Mouse (Mus musculus) embryonic facial prominence, embryonic 10.5 days (tissue): ENCODE measurements at regions not wholly inside any gene's neighbourhood (a gene's known extent, or its start where the extent isn't known, plus 50 kb on each side); places are given as distances from the start of the nearest gene placed in this dataset.
"Not testable (repeated sequence)": the region's sequence is repeated elsewhere in the genome, so short reads cannot be mapped to it uniquely, and the experiment has no call there.

Source experiments
- DNase-seq: peaks from one replicate; pipeline ENCODE4 v3.0.0-alpha.2; 2017; ENCODE audit warnings: low spot score
- H3K27ac ChIP-seq: fragments of 300-500 bp; sonication (generic); replicated peaks from 2 replicates; pipeline ENCODE4 v1.5.1; 2016; ENCODE audit warnings: mild to moderate bottlenecking
- H3K27me3 ChIP-seq: fragments of 300-500 bp; sonication (generic); replicated peaks from 2 replicates; pipeline ENCODE4 v1.6.1; 2016; ENCODE audit warnings: low read depth, mild to moderate bottlenecking; ENCODE audit not compliant: poor library complexity, severe bottlenecking
- H3K36me3 ChIP-seq: fragments of 300-500 bp; sonication (generic); replicated peaks from 2 replicates; pipeline ENCODE4 v1.6.1; 2016; ENCODE audit warnings: mild to moderate bottlenecking, moderate library complexity
- H3K4me1 ChIP-seq: fragments of 300-500 bp; sonication (generic); 2 replicates; pipeline ENCODE4 v1.6.1; 2016
- H3K4me3 ChIP-seq: fragments of 300-500 bp; sonication (generic); 2 replicates; pipeline ENCODE4 v1.5.1; 2016; ENCODE audit warnings: mild to moderate bottlenecking, moderate library complexity
- H3K9me3 ChIP-seq: fragments of 300-500 bp; sonication (generic); 2 replicates; pipeline ENCODE4 v1.6.1; 2016; ENCODE audit warnings: mild to moderate bottlenecking
- WGBS: fragments of 180-500 bp; shearing (Covaris S2); methylation state at CpG from one replicate; pipeline ENCODE4 v1.1.7; 2016; 5-methylcytosine and 5-hydroxymethylcytosine counted together

DNA sequence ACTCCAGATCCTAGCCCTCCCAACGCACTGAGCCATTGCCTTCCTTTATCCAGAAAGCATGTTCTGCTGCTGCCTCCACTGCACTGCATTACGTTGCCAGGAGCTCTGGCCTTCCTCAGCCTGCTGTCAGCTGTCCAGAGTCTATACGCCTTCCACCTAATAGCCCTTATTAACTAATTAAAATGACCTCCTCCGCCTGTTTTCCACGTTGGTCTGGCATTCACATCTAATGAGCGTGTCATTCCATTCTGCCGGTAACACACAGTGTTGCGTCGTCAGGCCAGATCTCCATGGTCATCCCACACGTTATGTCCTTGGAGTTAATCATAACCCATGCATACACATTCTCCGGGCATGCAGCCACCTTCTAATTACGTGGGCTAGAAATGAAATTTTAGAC lies 56.7 kb upstream of the Med4 start:
- peak; percentile 48 for DNase-seq
- Histone ChIP-seq H3K27ac (no peak overlapping the region), H3K27me3 (no peaks in the 10 kb centered on the region), H3K36me3 (no peaks in the 10 kb centered on the region), H3K4me1 (peaks cover 20% of the 10 kb centered on the region), H3K9me3 (no peaks in the 10 kb centered on the region), H3K4me3 (no peak overlapping the region)
- WGBS = 42% methylated on average over 12 of the region's 12 CpGs

DNA sequence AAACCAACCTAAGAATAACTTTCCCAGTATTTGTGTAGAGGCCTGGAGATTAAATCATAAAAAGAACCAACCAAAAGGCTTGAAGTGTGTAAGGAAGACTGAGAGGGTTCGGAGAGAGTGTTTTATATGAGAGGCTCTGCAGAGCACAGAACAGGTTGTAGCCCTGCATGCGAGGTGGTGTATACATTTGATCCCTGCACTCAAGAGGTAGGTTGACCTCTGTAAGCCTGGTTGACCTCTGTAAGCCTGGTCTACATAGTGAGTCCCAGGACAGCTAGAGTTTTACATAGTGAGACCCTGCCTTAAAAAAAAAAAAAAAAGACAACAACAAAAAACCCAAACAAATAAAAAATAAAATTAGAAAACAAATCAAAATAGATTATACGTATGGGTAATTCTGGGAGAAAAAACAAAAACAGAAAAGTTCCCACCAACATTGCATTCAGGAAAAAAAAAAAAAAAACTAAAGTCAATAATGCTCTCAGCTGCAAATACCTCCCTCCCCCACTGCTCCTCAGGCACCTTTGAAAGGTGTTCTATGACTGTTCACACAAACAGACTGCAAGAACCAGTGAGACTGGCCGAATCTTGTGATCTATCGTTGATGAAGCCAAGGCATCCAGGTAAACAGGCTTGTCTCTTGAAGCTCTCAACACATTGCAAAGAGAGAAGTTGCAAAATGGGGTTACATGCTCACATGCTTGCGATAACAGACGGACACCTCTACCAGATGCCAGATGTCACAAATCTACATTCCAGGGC lies 57.3 kb upstream of the Med4 start:
- H3K9me3 ChIP-seq = no peaks in the 10 kb centered on the region

GRCm38 (mm10) chr14:73451291-73452045 lies 58.4 kb upstream of the Med4 start:
- Histone ChIP-seq H3K4me3 (no peak overlapping the region), H3K4me1 (peaks cover 20% of the 10 kb centered on the region), H3K27ac (no peak overlapping the region), H3K36me3 (no peaks in the 10 kb centered on the region), H3K27me3 (no peaks in the 10 kb centered on the region), H3K9me3 (no peaks in the 10 kb centered on the region)
- WGBS = 85% methylated on average over 9 of the region's 9 CpGs
- no peak for DNase-seq

More for the DNA sequence above, 57.3 kb upstream of the Med4 start:
- H3K4me1 ChIP-seq = peaks cover 20% of the 10 kb centered on the region
- no peaks in the 10 kb centered on the region for H3K27me3 ChIP-seq
- no peak overlapping the region for H3K27ac ChIP-seq
- WGBS = 77% methylated on average over 7 of the region's 7 CpGs
- H3K36me3 ChIP-seq = no peaks in the 10 kb centered on the region
- no peak for DNase-seq
- H3K4me3 ChIP-seq = no peak overlapping the region

GRCm38 (mm10) chr14:73449901-73450495 lies 59.8 kb upstream of the Med4 start:
- Histone ChIP-seq H3K27ac (no peak overlapping the region), H3K4me1 (peaks cover 33% of the 10 kb centered on the region), H3K9me3 (no peaks in the 10 kb centered on the region), H3K27me3 (no peaks in the 10 kb centered on the region), H3K4me3 (no peak overlapping the region), H3K36me3 (no peaks in the 10 kb centered on the region)
- DNase-seq = no peak
- WGBS = 65% methylated on average over 6 of the region's 6 CpGs

- Histone ChIP-seq H3K36me3 (no peaks in the 10 kb centered on the region), H3K27ac (no peak overlapping the region), H3K4me1 (peaks cover 37% of the 10 kb centered on the region), H3K9me3 (no peaks in the 10 kb centered on the region), H3K4me3 (no peak overlapping the region), H3K27me3 (no peaks in the 10 kb centered on the region)
- WGBS = 84% methylated on average over 10 of the region's 10 CpGs
- no peak for DNase-seq
Measured at GRCm38 (mm10) chr14:73449111-73449510, 60.7 kb upstream of the Med4 start.

- Histone ChIP-seq H3K4me3 (no peak overlapping the region), H3K9me3 (no peaks in the 10 kb centered on the region), H3K4me1 (peaks cover 25% of the 10 kb centered on the region), H3K27ac (peak overlapping the region; percentile 44; the same call in 1 of the 2 replicates), H3K36me3 (no peaks in the 10 kb centered on the region), H3K27me3 (no peaks in the 10 kb centered on the region)
- no peak for DNase-seq
- 73% methylated on average over 6 of the region's 6 CpGs for WGBS
Measured at GRCm38 (mm10) chr14:73445508-73446256, 60.6 kb upstream of the Itm2b start.

GRCm38 (mm10) chr14:73444733-73445132 lies 59.6 kb upstream of the Itm2b start:
- no peaks in the 10 kb centered on the region for H3K36me3 ChIP-seq
- peaks cover 19% of the 10 kb centered on the region for H3K4me1 ChIP-seq
- no peaks in the 10 kb centered on the region for H3K27me3 ChIP-seq
- no peak overlapping the region for H3K4me3 ChIP-seq
- WGBS = 49% methylated on average over 3 of the region's 3 CpGs
- H3K27ac ChIP-seq = peak overlapping the region; percentile 44; the same call in 1 of the 2 replicates
- no peaks in the 10 kb centered on the region for H3K9me3 ChIP-seq
- no peak for DNase-seq

- Histone ChIP-seq H3K27me3 (no peaks in the 10 kb centered on the region), H3K9me3 (no peaks in the 10 kb centered on the region), H3K27ac (no peak overlapping the region), H3K4me1 (peaks cover 17% of the 10 kb centered on the region), H3K4me3 (no peak overlapping the region), H3K36me3 (no peaks in the 10 kb centered on the region)
- no peak for DNase-seq
- WGBS = 66% methylated on average over 7 of the region's 7 CpGs
Measured at GRCm38 (mm10) chr14:73441951-73442716, 57.0 kb upstream of the Itm2b start.

DNA sequence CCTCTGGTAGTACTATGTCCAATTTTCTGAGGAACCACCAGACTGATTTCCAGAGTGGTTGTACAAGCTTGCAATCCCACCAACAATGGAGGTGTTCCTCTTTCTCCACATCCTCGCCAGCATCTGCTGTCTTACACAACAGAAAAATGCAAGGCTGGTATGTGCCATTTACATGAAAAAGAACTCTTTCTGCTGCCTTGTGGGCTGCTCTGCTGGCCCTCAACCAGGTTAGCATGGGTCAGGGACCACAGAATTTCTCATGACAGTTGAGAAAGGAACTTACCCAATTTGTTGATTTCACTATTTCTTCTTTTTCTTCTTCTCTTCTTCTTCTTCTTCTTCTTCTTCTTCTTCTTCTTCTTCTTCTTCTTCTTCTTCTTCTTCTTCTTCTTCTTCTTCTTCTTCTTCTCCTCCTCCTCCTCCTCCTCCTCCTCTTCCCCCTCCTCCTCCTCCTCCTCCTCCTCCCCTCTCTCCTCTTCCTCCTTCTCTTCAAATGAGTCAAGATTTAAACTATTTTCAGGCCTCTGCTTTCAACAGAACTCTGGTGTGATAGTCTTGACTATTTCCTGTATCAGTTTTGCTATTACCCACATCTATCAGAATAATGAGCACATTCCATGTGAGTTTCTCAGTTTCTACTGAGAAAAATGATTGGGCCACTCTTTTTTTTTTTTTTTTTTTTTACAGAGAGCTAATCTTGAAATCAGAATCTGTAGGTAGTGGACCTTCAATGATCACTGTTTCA lies 56.3 kb upstream of the Itm2b start:
- 68% methylated on average over 1 of the region's 1 CpGs for WGBS
- H3K27me3 ChIP-seq, H3K9me3 ChIP-seq, H3K36me3 ChIP-seq, H3K4me3 ChIP-seq, DNase-seq, H3K27ac ChIP-seq: not testable (repeated sequence)
- H3K4me1 ChIP-seq = peaks cover 17% of the 10 kb centered on the region

DNA sequence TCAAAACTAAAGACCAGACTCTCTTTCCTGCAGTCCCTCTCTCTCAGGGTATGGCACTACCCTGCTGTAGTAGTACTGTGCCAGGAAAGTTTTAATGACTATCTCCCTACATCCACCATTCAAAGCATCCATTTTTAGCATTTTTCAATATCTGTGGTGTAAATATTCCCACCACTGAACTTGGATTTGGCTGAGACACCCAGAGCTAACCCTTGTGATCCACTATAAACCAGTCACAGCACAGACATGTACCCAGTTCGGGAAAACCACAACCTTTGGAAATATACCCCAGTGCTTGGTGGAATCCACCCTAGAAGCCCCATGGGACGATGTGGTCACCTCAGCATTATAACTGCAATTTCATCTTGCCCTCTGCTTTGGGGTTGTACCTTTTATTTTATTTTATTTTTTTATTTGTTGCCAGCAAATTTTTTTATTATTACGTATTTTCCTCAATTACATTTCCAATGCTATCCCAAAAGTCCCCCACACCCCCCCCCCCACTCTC lies 54.8 kb upstream of the Itm2b start:
- Histone ChIP-seq H3K9me3 (no peaks in the 10 kb centered on the region), H3K27me3 (no peaks in the 10 kb centered on the region), H3K36me3 (no peaks in the 10 kb centered on the region), H3K4me3 (no peak overlapping the region), H3K4me1 (peaks cover 3% of the 10 kb centered on the region), H3K27ac (no peak overlapping the region)
- 86% methylated on average over 3 of the region's 3 CpGs for WGBS
- no peak for DNase-seq

- H3K27me3 ChIP-seq = no peaks in the 10 kb centered on the region
- DNase-seq = no peak
- WGBS = 80% methylated on average over 4 of the region's 4 CpGs
- H3K36me3 ChIP-seq = no peaks in the 10 kb centered on the region
- no peaks in the 10 kb centered on the region for H3K9me3 ChIP-seq
- H3K4me3 ChIP-seq = no peak overlapping the region
- H3K4me1 ChIP-seq = no peaks in the 10 kb centered on the region
- H3K27ac ChIP-seq = no peak overlapping the region
Measured at GRCm38 (mm10) chr14:73435839-73436238, 50.8 kb upstream of the Itm2b start.
